Mouse (Mus musculus): Measurements from ENCODE around the gene Foxo3. TPM values are rescaled to one million over a fixed set of nuclear protein-coding genes. Genes with fewer than 3 reads are reported as not detected.

Foxo3 gene
- total RNA-seq, 2 experiments from 2014 or later, result 40.0 to 46.8 TPM

- DNase-seq (ENCODE audit: extremely low spot score in 1 of 2, low spot score in 2 of 2), result no peak
- intact Hi-C loops (cut with DNase I), result loop anchor here (5.0 kb wide), 3 partner anchors 261 to 446 kb away; partner anchors contain the start of gene Armc2
These were observed 1.8 kb upstream of the Foxo3 start for GRCm38 (mm10) chr10:42278307-42278850.

- peak; percentile 99 for DNase-seq (ENCODE audit: extremely low spot score in 1 of 2, low spot score in 2 of 2)
- intact Hi-C loops (cut with DNase I), result loop anchor here (5.0 kb wide), 3 partner anchors 260 to 445 kb away; partner anchors contain the start of gene Armc2
These were observed 1.1 kb upstream of the Foxo3 start for GRCm38 (mm10) chr10:42277476-42278306.

GRCm38 (mm10) chr10:42275871-42276501 is 569 bp downstream of the Foxo3 start:
- DNase-seq (ENCODE audit: extremely low spot score in 1 of 2, low spot score in 2 of 2), result peak in 1 of 2 experiments; percentile 65
- intact Hi-C loops (cut with DNase I), result loop anchor here (5.0 kb wide), 3 partner anchors 259 to 444 kb away; partner anchors contain the start of gene Armc2

GRCm38 (mm10) chr10:42275401-42275870 is 1.1 kb downstream of the Foxo3 start:
- intact Hi-C loops (cut with DNase I), result loop anchor here (5.0 kb wide), 3 partner anchors 258 to 443 kb away; partner anchors contain the start of gene Armc2
- peak in 1 of 2 experiments; percentile 72 for DNase-seq (ENCODE audit: extremely low spot score in 1 of 2, low spot score in 2 of 2)

GRCm38 (mm10) chr10:42274712-42275400 is 1.7 kb downstream of the Foxo3 start:
- intact Hi-C loops (cut with DNase I), result loop anchor here (5.0 kb wide), 3 partner anchors 258 to 443 kb away; partner anchors contain the start of gene Armc2
- DNase-seq (ENCODE audit: extremely low spot score in 1 of 2, low spot score in 2 of 2), result peak in 1 of 2 experiments; percentile 53

- intact Hi-C loops (cut with DNase I), result no loop called here
- DNase-seq (ENCODE audit: extremely low spot score in 1 of 2, low spot score in 2 of 2), result no peak
These were observed 2.5 kb downstream of the Foxo3 start for GRCm38 (mm10) chr10:42273760-42274691.

- intact Hi-C loops (cut with DNase I), result no loop called here
- no peak for DNase-seq (ENCODE audit: extremely low spot score in 1 of 2, low spot score in 2 of 2)
These were observed 3.2 kb downstream of the Foxo3 start for GRCm38 (mm10) chr10:42273403-42273759.

- intact Hi-C loops (cut with DNase I), result no loop called here
- no peak for DNase-seq (ENCODE audit: extremely low spot score in 1 of 2, low spot score in 2 of 2)
These were observed 4.9 kb downstream of the Foxo3 start for GRCm38 (mm10) chr10:42271454-42272230.

- DNase-seq (ENCODE audit: extremely low spot score in 1 of 2, low spot score in 2 of 2), result no peak
- intact Hi-C loops (cut with DNase I), result no loop called here
These were observed 6.1 kb downstream of the Foxo3 start for GRCm38 (mm10) chr10:42270277-42271083.

- intact Hi-C loops (cut with DNase I), result no loop called here
- DNase-seq (ENCODE audit: extremely low spot score in 1 of 2, low spot score in 2 of 2), result no peak
These were observed 7.1 kb downstream of the Foxo3 start for GRCm38 (mm10) chr10:42269281-42270025.

- intact Hi-C loops (cut with DNase I), result no loop called here
These were observed 8.6 kb downstream of the Foxo3 start for GRCm38 (mm10) chr10:42267811-42268545.

GRCm38 (mm10) chr10:42265021-42265689 is 11.4 kb downstream of the Foxo3 start:
- DNase-seq (ENCODE audit: extremely low spot score in 1 of 2, low spot score in 2 of 2), result no peak
- intact Hi-C loops (cut with DNase I), result no loop called here

More at GRCm38 (mm10) chr10:42267811-42268545, 8.6 kb downstream of the Foxo3 start:
- no peak for DNase-seq (ENCODE audit: extremely low spot score in 1 of 2, low spot score in 2 of 2)

GRCm38 (mm10) chr10:42264195-42264594 is 12.4 kb downstream of the Foxo3 start:
- intact Hi-C loops (cut with DNase I), result no loop called here
- DNase-seq (ENCODE audit: extremely low spot score in 1 of 2, low spot score in 2 of 2), result no peak

- intact Hi-C loops (cut with DNase I), result no loop called here
These were observed 12.9 kb downstream of the Foxo3 start for GRCm38 (mm10) chr10:42263701-42264100.

GRCm38 (mm10) chr10:42262061-42262460 is 14.5 kb downstream of the Foxo3 start:
- intact Hi-C loops (cut with DNase I), result no loop called here
- DNase-seq (ENCODE audit: extremely low spot score in 1 of 2, low spot score in 2 of 2), result no peak

More at GRCm38 (mm10) chr10:42263701-42264100, 12.9 kb downstream of the Foxo3 start:
- DNase-seq (ENCODE audit: extremely low spot score in 1 of 2, low spot score in 2 of 2), result no peak
